Mouse (Mus musculus): Measurements from ENCODE around the gene Nell2. TPM values are rescaled to one million over a fixed set of nuclear protein-coding genes. Genes with fewer than 3 reads are reported as not detected.

Gene Nell2
- polyA plus RNA-seq, 1 experiment = 0.46 TPM

- Histone ChIP-seq H3K27ac (ENCODE audit: insufficient read depth, low read depth, low read length) (no peak overlapping the region), H3K4me1 (ENCODE audit: control insufficient read depth, insufficient read depth, insufficient read length, low read length) (no peaks in the 10 kb centered on the region), H3K36me3 (ENCODE audit: control insufficient read depth, insufficient read depth, low read length) (no peaks in the 10 kb centered on the region), H3K27me3 (ENCODE audit: control insufficient read depth, insufficient read depth, low read length) (no peaks in the 10 kb centered on the region), H3K4me3 (ENCODE audit: low read depth, low read length) (no peak overlapping the region)
- no peak for TF ChIP-seq CTCF (IDR thresholded peaks at IDR 0.05; ENCODE audit: extremely low read depth, insufficient read length, insufficient replicate concordance, low read depth, low read length)
- TF ChIP-seq POLR2A (IDR thresholded peaks at IDR 0.05; ENCODE audit: low read depth, low read length) = no peak
- WGBS = 75% methylated on average over 5 of the region's 5 CpGs
Measured at GRCm38 (mm10) chr15:95029487-95029875, 498.9 kb downstream of the Nell2 start.

GRCm38 (mm10) chr15:95028862-95029486 is 499.4 kb downstream of the Nell2 start:
- 86% methylated on average over 13 of the region's 13 CpGs for WGBS
- Histone ChIP-seq H3K36me3 (ENCODE audit: control insufficient read depth, insufficient read depth, low read length) (no peaks in the 10 kb centered on the region), H3K27me3 (ENCODE audit: control insufficient read depth, insufficient read depth, low read length) (no peaks in the 10 kb centered on the region), H3K4me1 (ENCODE audit: control insufficient read depth, insufficient read depth, insufficient read length, low read length) (no peaks in the 10 kb centered on the region), H3K4me3 (ENCODE audit: low read depth, low read length) (no peak overlapping the region), H3K27ac (ENCODE audit: insufficient read depth, low read depth, low read length) (no peak overlapping the region)
- TF ChIP-seq POLR2A (IDR thresholded peaks at IDR 0.05; ENCODE audit: low read depth, low read length) (no peak), CTCF (IDR thresholded peaks at IDR 0.05; ENCODE audit: extremely low read depth, insufficient read length, insufficient replicate concordance, low read depth, low read length) (no peak)

Other genes starting within 250 kb of the Nell2 start
- 0.04 TPM in 1 of 2 replicates, not detected in the other for gene Dbx2, start 127.4 kb upstream of the Nell2 start, polyA plus RNA-seq (2012; rRNA removed)

All from small intestine, adult 2 months (tissue).